Mouse (Mus musculus): ENCODE data around the gene Trim80.
A peak's percentile ranks its signal among the peaks of the same experiment; 100 is the strongest.
"Not testable (repeated sequence)": the region's sequence is repeated elsewhere in the genome, so short reads cannot be mapped to it uniquely, and the experiment has no call there.

Trim80 gene

GRCm38 (mm10) chr11:115463397-115463796 is 23.1 kb downstream of the Trim80 start:
- DNase-seq (ENCODE audit: low read depth): no peak

GRCm38 (mm10) chr11:115464851-115465250 is 24.5 kb downstream of the Trim80 start:
- no peak for DNase-seq (ENCODE audit: low read depth)

DNA sequence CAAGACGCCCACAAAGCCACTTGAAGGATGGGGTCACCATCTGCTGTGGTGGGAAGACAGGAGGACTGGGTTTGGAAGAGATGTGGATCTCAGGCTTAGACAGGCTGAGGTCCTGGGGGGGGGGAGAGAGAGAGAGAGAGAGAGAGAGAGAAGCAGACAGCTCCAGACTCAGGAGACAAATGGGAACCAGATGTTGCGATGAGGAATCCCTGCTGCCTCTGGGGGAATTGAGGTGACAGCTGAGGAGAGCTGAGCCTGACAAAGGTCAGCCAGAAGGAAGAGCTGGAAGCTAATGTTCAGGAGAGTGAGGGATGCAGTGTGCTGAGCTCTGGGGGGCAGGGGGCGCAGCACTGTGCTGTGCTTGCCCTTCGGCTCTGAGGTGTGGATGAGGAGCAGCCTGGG is 26.9 kb downstream of the Trim80 start:
- DNase-seq (ENCODE audit: low read depth): no peak

- no peak for DNase-seq (ENCODE audit: low read depth)
Observed at GRCm38 (mm10) chr11:115472183-115472582, 31.8 kb downstream of the Trim80 start.

DNA sequence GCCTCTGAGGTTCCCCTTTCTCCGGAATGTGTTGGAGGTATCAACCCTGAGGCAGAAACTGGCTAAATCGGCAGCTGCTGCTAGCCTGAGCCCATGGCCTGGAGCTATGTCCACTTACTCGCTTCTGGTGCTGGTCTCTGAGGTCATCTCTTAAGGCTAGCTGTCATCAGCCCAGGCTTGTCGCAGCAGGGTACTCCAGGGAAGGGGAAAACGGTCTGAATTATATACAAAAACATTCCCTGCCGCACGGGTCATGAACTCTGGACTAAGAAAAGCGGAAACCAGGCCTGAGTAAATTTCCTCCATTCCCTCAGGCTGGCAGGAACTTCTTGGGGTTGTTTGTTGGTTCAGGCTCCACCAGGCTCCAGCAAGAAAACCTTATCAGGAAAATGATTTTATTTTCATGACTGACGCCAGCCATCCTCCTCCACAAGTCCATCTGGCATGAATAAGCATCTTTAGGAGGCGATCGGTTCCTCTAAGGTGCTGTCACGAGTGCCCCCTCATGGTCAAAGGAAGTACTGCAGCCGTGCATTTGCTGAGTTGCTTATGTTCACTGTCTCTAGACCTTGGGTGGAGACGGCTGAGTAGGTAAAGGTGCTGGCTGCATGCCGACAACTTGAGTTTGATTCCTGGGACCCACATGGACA is 33.4 kb downstream of the Trim80 start:
- peak; percentile 83 for DNase-seq (ENCODE audit: low read depth)

- DNase-seq (ENCODE audit: low read depth): peak; percentile 85
Observed at GRCm38 (mm10) chr11:115475025-115475757, 34.8 kb downstream of the Trim80 start, which contains the start of gene Armc7. TSS of gene Armc7 (plus strand) at chr11:115475667.

- no peak for DNase-seq (ENCODE audit: low read depth)
Observed at GRCm38 (mm10) chr11:115475758-115476237, 35.5 kb downstream of the Trim80 start.

GRCm38 (mm10) chr11:115476630-115477029 is 36.3 kb downstream of the Trim80 start:
- not testable (repeated sequence) for DNase-seq (ENCODE audit: low read depth)

GRCm38 (mm10) chr11:115477388-115477787 is 37.0 kb downstream of the Trim80 start:
- not testable (repeated sequence) for DNase-seq (ENCODE audit: low read depth)

GRCm38 (mm10) chr11:115478296-115478938 is 38.1 kb downstream of the Trim80 start:
- no peak for DNase-seq (ENCODE audit: low read depth)

GRCm38 (mm10) chr11:115481553-115482259 is 41.4 kb downstream of the Trim80 start:
- no peak for DNase-seq (ENCODE audit: low read depth)

DNA sequence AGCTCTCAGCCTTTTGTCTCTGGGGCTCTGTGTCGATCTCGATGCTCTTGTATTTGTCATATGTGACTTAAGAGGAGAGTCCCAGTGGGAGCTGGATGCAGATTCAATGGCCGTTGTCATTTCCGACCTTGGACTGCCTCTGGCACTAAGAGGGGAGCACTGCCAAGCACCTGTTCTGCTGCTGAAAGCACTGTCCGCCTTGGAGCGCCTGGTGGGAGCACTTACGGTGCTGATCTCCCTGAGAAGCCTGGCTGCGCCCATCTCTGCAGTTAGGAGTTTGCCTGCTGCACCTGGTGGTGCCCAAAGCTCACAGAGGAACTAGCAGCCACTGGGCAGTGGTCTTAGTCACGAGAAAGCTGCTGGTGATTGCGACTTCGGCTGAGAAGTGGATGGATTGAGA is 42.9 kb downstream of the Trim80 start:
- DNase-seq (ENCODE audit: low read depth): no peak

DNA sequence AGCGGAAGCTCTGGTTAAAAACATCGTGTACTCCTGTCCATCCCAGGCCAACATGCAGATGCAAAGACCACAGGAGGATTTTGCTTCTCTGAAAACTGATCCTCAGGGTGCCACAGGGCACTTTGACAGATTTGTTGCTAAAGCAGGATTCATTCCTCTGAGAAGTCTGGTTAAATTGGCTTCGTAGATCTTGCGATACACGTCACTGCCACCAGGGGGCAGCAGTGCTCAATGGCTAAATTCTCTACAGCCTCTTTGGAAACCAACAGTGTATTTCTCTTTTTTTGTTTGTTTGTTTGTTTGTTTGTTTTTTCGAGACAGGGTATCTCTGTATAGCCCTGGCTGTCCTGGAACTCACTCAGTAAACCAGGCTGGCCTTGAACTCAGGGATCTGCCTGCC is 43.4 kb downstream of the Trim80 start:
- DNase-seq (ENCODE audit: low read depth): no peak

DNA sequence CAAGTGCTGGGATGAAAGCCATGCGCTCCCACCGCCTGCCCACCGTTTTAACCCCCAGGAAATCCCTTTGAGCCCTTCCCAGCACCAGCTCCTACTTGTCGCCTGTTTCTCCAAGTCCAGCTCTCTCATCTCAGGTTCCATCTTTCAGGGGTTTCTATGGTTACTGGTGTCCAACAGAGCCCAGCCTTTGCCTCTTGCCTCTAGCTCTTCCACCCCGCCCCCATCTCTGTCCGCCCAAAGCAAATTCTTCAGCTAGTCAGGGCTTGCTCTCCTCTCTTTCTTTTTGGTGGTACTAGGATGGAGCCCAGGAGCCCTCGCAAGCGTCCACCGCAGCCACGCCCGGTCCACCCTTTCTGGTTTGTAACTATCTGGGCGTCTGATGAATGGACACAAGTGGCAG is 44.8 kb downstream of the Trim80 start:
- no peak for DNase-seq (ENCODE audit: low read depth)

- DNase-seq (ENCODE audit: low read depth): no peak
Observed at GRCm38 (mm10) chr11:115488551-115489104, 48.3 kb downstream of the Trim80 start.

DNA sequence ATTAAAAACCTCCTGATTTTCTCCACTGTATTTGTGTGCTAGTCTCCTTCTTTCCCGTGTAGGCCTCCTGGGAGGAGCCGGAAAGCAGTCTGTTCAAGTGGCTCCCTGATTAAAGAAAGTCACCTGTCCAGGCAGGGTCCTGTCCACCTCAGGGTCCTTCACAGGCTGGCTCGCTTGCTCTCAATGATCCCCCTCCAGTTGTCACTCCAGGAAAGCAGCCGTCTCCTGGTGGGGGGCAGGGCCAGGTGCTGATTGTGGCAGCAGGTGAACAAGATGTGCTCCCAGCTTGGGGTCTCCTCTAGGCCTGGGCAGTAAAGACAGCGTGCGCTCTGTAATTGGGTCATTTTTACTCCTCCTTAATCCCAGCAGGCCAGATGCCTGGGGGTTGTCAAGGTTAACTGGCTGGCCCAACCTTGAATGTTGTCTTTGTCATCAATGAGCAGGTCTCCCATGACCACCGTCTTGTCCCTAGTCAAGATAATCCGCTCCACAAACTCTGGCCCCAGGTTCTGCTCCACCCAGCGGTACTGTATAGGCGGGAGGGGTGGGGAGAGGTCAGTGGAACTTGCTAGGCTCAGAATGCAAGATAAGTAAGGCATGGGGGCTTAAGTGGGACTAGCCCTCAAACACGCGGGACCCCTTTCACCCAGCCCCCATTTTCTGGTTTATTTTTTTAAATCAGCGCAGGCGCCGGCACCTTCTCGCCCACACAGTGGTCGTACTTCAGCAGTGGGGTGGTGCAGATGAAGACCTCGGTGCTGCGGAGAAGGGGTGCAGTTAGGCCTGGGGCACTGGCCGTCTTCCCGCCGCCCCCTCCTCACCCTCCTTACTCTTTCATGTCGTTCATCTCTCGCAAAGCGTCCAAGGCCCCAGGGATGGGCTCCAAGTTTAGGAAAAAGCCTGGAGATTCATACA is 50.4 kb downstream of the Trim80 start:
- DNase-seq (ENCODE audit: low read depth): no peak

- DNase-seq (ENCODE audit: low read depth): peak; percentile 44
Observed at GRCm38 (mm10) chr11:115491356-115492083, 51.2 kb downstream of the Trim80 start, which contains the start of gene Nt5c. TSS of gene Nt5c (minus strand) at chr11:115491862.

DNA sequence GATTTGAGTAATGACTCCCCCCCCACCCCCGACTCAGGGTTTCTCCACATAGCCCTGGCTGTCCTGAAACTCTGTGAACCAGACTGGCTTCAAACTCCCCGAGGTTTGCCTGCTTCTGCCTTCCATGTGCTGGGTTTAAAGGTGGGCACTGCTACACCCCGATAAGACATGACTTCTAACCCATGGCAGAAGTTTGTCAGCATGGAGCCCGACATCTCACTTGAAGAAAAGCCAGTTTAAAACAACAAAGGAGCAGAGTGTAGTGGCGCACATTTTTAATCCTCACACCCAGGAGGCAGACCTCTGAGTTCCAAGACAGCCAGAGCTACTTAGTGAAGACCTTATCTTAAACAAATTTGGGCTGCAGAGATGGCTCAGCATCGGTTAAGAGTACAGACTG is 52.0 kb downstream of the Trim80 start:
- DNase-seq (ENCODE audit: low read depth): no peak

DNA sequence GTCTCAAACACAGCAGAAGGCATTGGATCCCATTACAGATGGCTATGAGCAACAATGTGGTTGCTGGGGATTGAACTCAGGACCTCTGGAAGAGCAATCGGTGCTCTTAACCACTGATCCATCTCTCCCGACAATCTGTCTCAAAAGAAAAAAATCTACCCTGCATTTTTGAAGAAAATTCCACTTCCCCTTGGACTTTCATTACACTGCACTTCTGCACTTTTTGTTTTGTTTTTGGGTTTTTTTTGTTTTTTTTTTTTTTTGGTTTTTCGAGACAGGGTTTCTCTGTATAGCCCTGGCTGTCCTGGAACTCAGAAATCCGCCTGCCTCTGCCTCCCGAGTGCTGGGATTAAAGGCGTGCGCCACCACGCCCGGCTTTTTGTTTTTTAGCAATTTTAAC is 56.2 kb downstream of the Trim80 start:
- DNase-seq (ENCODE audit: low read depth): not testable (repeated sequence)

Measured in fibroblast of lung, adult 2 months (primary cell).